Mouse (Mus musculus) heart, adult 2 months (tissue): ENCODE results near the gene Ccdc82.

ENCODE experiments used
- CTCF ChIP-seq: fragments of 200-600 bp; IDR thresholded peaks from 2 replicates; pipeline ENCODE4 v1.8.1; 2022; ENCODE audit warnings: antibody characterized with exemption, mild to moderate bottlenecking, moderate library complexity
- EP300 ChIP-seq: fragments of 200-500 bp; IDR thresholded peaks from 2 replicates; pipeline ENCODE4 v1.6.1; 2011; ENCODE audit warnings: low read depth, low read length, control low read depth; ENCODE audit not compliant: insufficient read depth
- POLR2A ChIP-seq: fragments of 200-500 bp; IDR thresholded peaks from 2 replicates; pipeline ENCODE4 v1.6.1; 2011; ENCODE audit warnings: mild to moderate bottlenecking, low read depth, low read length, control low read depth; ENCODE audit not compliant: insufficient read depth

DNA sequence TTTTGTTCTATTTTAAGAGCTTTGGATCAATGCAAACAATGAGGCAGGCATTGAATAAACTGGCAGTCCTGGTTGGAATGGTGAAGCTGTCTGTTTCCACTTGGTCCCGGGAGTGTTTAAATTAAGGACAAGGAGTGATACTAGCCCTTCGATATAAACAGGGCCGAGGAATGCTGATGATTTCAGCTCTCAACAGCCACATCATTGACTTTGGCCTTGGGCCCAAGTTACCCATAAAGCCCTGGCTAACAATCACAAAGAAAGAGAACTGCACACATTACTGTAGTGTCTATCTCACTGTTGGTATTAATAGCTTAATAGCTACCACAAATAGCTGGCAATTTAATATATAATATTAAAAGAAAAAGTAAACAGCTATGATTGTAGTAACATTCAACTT lies 46.7 kb upstream of the Ccdc82 start:
- TF ChIP-seq CTCF (no peak), POLR2A (no peak), EP300 (no peak)
